Mouse (Mus musculus) C2C12 (cell line): Measurements from ENCODE around the gene Krt19. TPM values are rescaled to one million over a fixed set of nuclear protein-coding genes. Genes with fewer than 3 reads are reported as not detected.

ENCODE experiments used
- H3K27me3 ChIP-seq: one replicate; pipeline ENCODE4 v1.6.1; 2011; ENCODE audit not compliant: control insufficient read depth, insufficient read depth, insufficient read length
- H3K36me3 ChIP-seq: one replicate; pipeline ENCODE4 v1.6.1; 2011; ENCODE audit not compliant: control insufficient read depth, insufficient read depth
- H3K4me3 ChIP-seq: one replicate; pipeline ENCODE4 v1.5.1; 2011; ENCODE audit warnings: mild to moderate bottlenecking, control low read depth; ENCODE audit not compliant: poor library complexity, insufficient read depth, severe bottlenecking
- H3K79me2 ChIP-seq: one replicate; pipeline ENCODE4 v1.6.1; 2011; ENCODE audit not compliant: control insufficient read depth, insufficient read depth
- H3K79me3 ChIP-seq: one replicate; pipeline ENCODE4 v1.6.1; 2011; ENCODE audit warnings: low read depth, control low read depth
- H3ac ChIP-seq: one replicate; pipeline ENCODE3; 2011; ENCODE audit warnings: low read depth; ENCODE audit not compliant: control insufficient read depth, insufficient read length
- CEBPB ChIP-seq: IDR thresholded peaks from one replicate; pipeline ENCODE4 v1.6.1; 2011; ENCODE audit warnings: low read depth, mild to moderate bottlenecking, control low read depth, moderate library complexity
- CTCF ChIP-seq: IDR thresholded peaks from one replicate; pipeline ENCODE4 v1.5.1; 2011; ENCODE audit not compliant: control insufficient read depth, insufficient read depth, insufficient read length
- FOSL1 ChIP-seq: IDR thresholded peaks from one replicate; pipeline ENCODE4 v1.8.0; 2011; ENCODE audit warnings: mild to moderate bottlenecking, low read length; ENCODE audit not compliant: poor library complexity, insufficient read depth, severe bottlenecking
- MAX ChIP-seq: IDR thresholded peaks from one replicate; pipeline ENCODE4 v1.6.1; 2011; ENCODE audit warnings: mild to moderate bottlenecking, control low read depth
- MYOD1 ChIP-seq: IDR thresholded peaks from one replicate; pipeline ENCODE4 v1.6.1; 2011; ENCODE audit warnings: low read depth; ENCODE audit not compliant: control insufficient read depth, insufficient read length
- MYOG ChIP-seq: IDR thresholded peaks from one replicate; pipeline ENCODE4 v1.6.1; 2011; ENCODE audit not compliant: control insufficient read depth, insufficient read length; ENCODE audit errors: extremely low read depth
- USF1 ChIP-seq: IDR thresholded peaks from one replicate; pipeline ENCODE4 v1.6.1; 2011; ENCODE audit warnings: low read depth, mild to moderate bottlenecking, control low read depth, moderate library complexity
- polyA plus RNA-seq: library from polyadenylated mRNA; unstranded; fragments of >200 nt; fragmentation: generic; extraction: Trizol; gene quantifications from one replicate; pipeline ENCODE4 v1.2.1, GENCODE M21; 2012; ENCODE audit warnings: missing spikeins

The Krt19 gene
- polyA plus RNA-seq, 1 experiment, result 3.5 TPM

- H3ac ChIP-seq, result no peak overlapping the region
- TF ChIP-seq CTCF, result no peak
- no peak for TF ChIP-seq USF1
- TF ChIP-seq FOSL1, result no peak
- TF ChIP-seq MAX, result no peak
- no peak for TF ChIP-seq MYOD1
- TF ChIP-seq CEBPB, result no peak
- TF ChIP-seq MYOG, result no peak
- H3K79me3 ChIP-seq, result no peaks in the 10 kb centered on the region
- H3K36me3 ChIP-seq, result no peaks in the 10 kb centered on the region
- H3K27me3 ChIP-seq, result peaks cover under 1% of the 10 kb centered on the region
- no peak overlapping the region for H3K4me3 ChIP-seq
- H3K79me2 ChIP-seq, result no peaks in the 10 kb centered on the region
Observed at GRCm38 (mm10) chr11:100102693-100103429, 45.6 kb downstream of the Krt19 start.

DNA sequence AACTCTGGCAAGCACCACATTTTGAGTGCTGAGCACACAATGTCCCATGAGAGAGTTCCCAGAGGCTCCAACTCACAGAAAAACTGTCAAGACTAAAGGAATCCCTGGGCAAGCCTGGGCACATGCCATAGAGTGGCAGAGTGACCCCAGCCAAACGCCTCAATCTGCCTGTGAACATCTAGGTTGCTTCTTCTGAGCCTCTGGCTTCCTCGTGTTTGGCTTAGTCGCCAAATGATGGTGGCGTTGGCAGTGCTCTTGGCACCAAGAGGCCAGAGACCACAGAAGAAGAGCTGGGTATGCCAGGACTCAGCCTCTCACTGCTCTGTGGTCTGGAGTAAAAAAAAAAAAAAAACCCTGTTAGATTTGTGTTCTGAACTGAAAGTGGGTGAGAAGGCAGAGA, 48.1 kb downstream of the Krt19 start:
- H3K4me3 ChIP-seq, result no peak overlapping the region
- no peaks in the 10 kb centered on the region for H3K36me3 ChIP-seq
- peaks cover 13% of the 10 kb centered on the region for H3K27me3 ChIP-seq
- H3ac ChIP-seq, result no peak overlapping the region
- H3K79me3 ChIP-seq, result no peaks in the 10 kb centered on the region
- TF ChIP-seq USF1 (no peak), CEBPB (no peak), FOSL1 (no peak), MAX (no peak), CTCF (no peak), MYOD1 (no peak), MYOG (no peak)
- H3K79me2 ChIP-seq, result no peaks in the 10 kb centered on the region

DNA sequence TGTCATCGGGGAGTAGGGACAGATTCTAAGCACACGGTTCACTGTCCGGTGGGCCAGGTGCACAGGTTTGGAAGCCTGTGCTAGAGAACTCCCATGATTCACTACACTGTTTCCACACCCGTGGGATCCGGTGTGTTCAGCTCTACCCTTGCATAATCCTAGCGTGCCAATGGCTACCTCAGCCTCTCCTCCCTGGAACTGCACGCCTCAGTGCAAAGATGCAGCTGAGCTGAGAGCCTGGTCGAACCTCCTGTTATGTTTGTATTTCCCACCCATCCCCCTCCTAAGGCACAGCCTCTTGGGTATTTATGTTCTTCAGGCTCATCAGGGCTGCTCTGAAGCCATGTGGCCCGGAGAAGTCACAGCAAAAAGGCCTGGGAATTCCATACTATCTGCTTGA, 50.6 kb downstream of the Krt19 start:
- Histone ChIP-seq H3K79me2 (no peaks in the 10 kb centered on the region), H3ac (no peak overlapping the region), H3K27me3 (peaks cover 18% of the 10 kb centered on the region), H3K4me3 (no peak overlapping the region), H3K79me3 (no peaks in the 10 kb centered on the region), H3K36me3 (no peaks in the 10 kb centered on the region)
- TF ChIP-seq MYOD1 (no peak), MYOG (no peak), FOSL1 (no peak), USF1 (no peak), CTCF (no peak), CEBPB (no peak), MAX (no peak)

DNA sequence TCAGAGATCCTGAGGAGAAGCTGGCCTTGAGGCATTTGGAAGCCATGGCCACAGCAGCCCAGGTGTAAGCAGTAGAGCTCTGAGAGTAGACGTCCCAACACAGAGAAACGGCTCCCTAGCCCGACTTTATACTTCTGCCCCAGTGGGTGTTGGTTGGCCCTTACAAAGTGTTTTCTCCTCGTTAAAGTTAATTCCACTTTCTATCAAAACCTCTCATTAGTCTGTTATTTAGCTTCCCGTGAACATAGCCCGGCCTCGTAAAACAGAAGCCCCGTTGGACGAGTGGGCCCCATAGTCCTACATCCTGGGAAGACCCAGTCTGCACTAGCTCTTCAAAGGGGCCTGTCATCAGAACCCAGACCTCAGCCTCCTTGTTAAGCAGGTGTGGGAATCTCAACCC, 52.3 kb downstream of the Krt19 start, which contains the start of gene Krt35:
TSS of gene Krt35 (minus strand) at position 101 of the 400 bp plus-strand sequence.
- Histone ChIP-seq H3K79me3 (no peaks in the 10 kb centered on the region), H3ac (no peak within 1 kb of the TSS), H3K4me3 (no peak within 1 kb of the TSS), H3K36me3 (no peaks in the 10 kb centered on the region), H3K79me2 (no peaks in the 10 kb centered on the region), H3K27me3 (peaks cover 21% of the 10 kb centered on the region)
- no peak for TF ChIP-seq CTCF
- no peak for TF ChIP-seq FOSL1
- TF ChIP-seq MAX, result no peak
- no peak for TF ChIP-seq MYOD1
- TF ChIP-seq CEBPB, result no peak
- TF ChIP-seq USF1, result no peak
- TF ChIP-seq MYOG, result no peak

Other genes with a start within 250 kb of the Krt19 start
- gene Krtap31-1, start 240.7 kb downstream of the Krt19 start, polyA plus RNA-seq, result not detected
- not detected for gene Gm11565, start 233.9 kb downstream of the Krt19 start, polyA plus RNA-seq
- gene Krtap31-2, start 212.4 kb downstream of the Krt19 start, polyA plus RNA-seq, result not detected
- not detected for gene Krtap9-5, start 200.2 kb downstream of the Krt19 start, polyA plus RNA-seq
- not detected for gene Krtap29-1, start 169.6 kb downstream of the Krt19 start, polyA plus RNA-seq
- gene Krtap16-1, start 162.1 kb downstream of the Krt19 start, polyA plus RNA-seq, result not detected
- gene Krtap17-1, start 154.7 kb downstream of the Krt19 start, polyA plus RNA-seq, result not detected
- gene Krt33a, start 132.5 kb downstream of the Krt19 start, polyA plus RNA-seq, result 0.02 TPM
- not detected for gene Krt33b, start 118.8 kb downstream of the Krt19 start, polyA plus RNA-seq
- not detected for gene Krt34, start 107.1 kb downstream of the Krt19 start, polyA plus RNA-seq
- gene Krt31, start 98.1 kb downstream of the Krt19 start, polyA plus RNA-seq, result not detected
- gene Krt32, start 60.4 kb downstream of the Krt19 start, polyA plus RNA-seq, result not detected
- gene Krt35, start 52.4 kb downstream of the Krt19 start, polyA plus RNA-seq, result not detected
- 0.14 TPM for gene Krt36, start 43.0 kb downstream of the Krt19 start, polyA plus RNA-seq
- 20.0 TPM for gene Krt13, start 27.1 kb downstream of the Krt19 start, polyA plus RNA-seq
- 0.02 TPM for gene Krt15, start 12.7 kb downstream of the Krt19 start, polyA plus RNA-seq
- 1.8 TPM for gene Krt9, start 44.6 kb upstream of the Krt19 start, polyA plus RNA-seq
- 32.4 TPM for gene Krt14, start 58.9 kb upstream of the Krt19 start, polyA plus RNA-seq
- 0.21 TPM for gene Krt16, start 100.2 kb upstream of the Krt19 start, polyA plus RNA-seq
- 0.04 TPM for gene Krt17, start 112.4 kb upstream of the Krt19 start, polyA plus RNA-seq
- gene Krt42, start 121.2 kb upstream of the Krt19 start, polyA plus RNA-seq, result not detected
- 1,136 TPM for gene Eif1, start 171.2 kb upstream of the Krt19 start, polyA plus RNA-seq
- not detected for gene Gast, start 185.7 kb upstream of the Krt19 start, polyA plus RNA-seq
- 1.9 TPM for gene Hap1, start 207.5 kb upstream of the Krt19 start, polyA plus RNA-seq
- gene Jup, start 249.1 kb upstream of the Krt19 start, polyA plus RNA-seq, result 127 TPM